Mouse (Mus musculus) CH12.LX (cell line): ENCODE measurements around the gene Adamts14. TPM values are rescaled to one million over a fixed set of nuclear protein-coding genes. Genes with fewer than 3 reads are reported as not detected.

Experiments used
- DNase-seq: peaks from one replicate; pipeline ENCODE4 v3.0.0-alpha.2; 2013; ENCODE audit errors: extremely low read depth
- H3K27ac ChIP-seq: 2 replicates; pipeline ENCODE4 v1.5.1; 2012; ENCODE audit warnings: low read depth, mild to moderate bottlenecking, control low read depth, moderate library complexity; ENCODE audit not compliant: insufficient read depth
- H3K27me3 ChIP-seq: replicated peaks from 2 replicates; pipeline ENCODE3; 2012; ENCODE audit warnings: inconsistent platforms
- H3K36me3 ChIP-seq, 2 experiments: replicated peaks in 1 of 2; 2 replicates each; pipeline versions ENCODE3 to v1.6.1; 2012; ENCODE audit warnings: inconsistent platforms in 1 of 2, low read length in 1 of 2, mild to moderate bottlenecking in 1 of 2, mixed read lengths in 1 of 2, moderate library complexity in 1 of 2; ENCODE audit not compliant: control insufficient read depth in 1 of 2, insufficient read depth in 1 of 2
- H3K4me1 ChIP-seq, 2 experiments: 2 replicates each; pipeline ENCODE4 v1.6.1; 2012; ENCODE audit warnings: inconsistent platforms in 1 of 2, moderate library complexity in 1 of 2; ENCODE audit not compliant: insufficient read depth in 2 of 2, control insufficient read depth in 1 of 2
- H3K4me2 ChIP-seq: 2 replicates; pipeline ENCODE4 v1.6.1; 2012; ENCODE audit warnings: low read depth, mild to moderate bottlenecking, control low read depth; ENCODE audit not compliant: poor library complexity, insufficient read depth, severe bottlenecking
- H3K4me3 ChIP-seq, 3 experiments: fragments of 150-350 bp in 1 of 3; sonication (generic) in 1 of 3; replicated peaks in 1 of 3; 2 replicates each; pipeline versions ENCODE3 to v1.5.1; 2011 to 2012; ENCODE audit warnings: low read depth in 2 of 3, low read length in 2 of 3, mild to moderate bottlenecking in 2 of 3, moderate library complexity in 2 of 3, control low read depth in 1 of 3, improper control_type of control experiment in 1 of 3, inconsistent platforms in 1 of 3, mixed read lengths in 1 of 3; ENCODE audit not compliant: poor library complexity in 1 of 3
- H3K79me2 ChIP-seq: replicated peaks from 2 replicates; pipeline ENCODE4 v1.6.1; 2012; ENCODE audit warnings: mild to moderate bottlenecking, moderate library complexity; ENCODE audit not compliant: control insufficient read depth, poor library complexity, insufficient read depth, severe bottlenecking; ENCODE audit errors: extremely low read depth
- H3K9ac ChIP-seq: 2 replicates; pipeline ENCODE4 v1.6.1; 2012; ENCODE audit warnings: low read depth, mild to moderate bottlenecking, control low read depth, moderate library complexity; ENCODE audit not compliant: insufficient read depth
- H3K9me3 ChIP-seq: replicated peaks from 2 replicates; pipeline ENCODE3; 2012; ENCODE audit warnings: low read length, inconsistent platforms, mixed read lengths
- BHLHE40 ChIP-seq: IDR thresholded peaks from 2 replicates; pipeline ENCODE4 v1.6.1; 2011; ENCODE audit warnings: mild to moderate bottlenecking, low read depth, low read length, improper control_type of control experiment
- CTCF ChIP-seq, 2 experiments: IDR thresholded peaks in 1 of 2; conservative IDR thresholded peaks in 1 of 2; 2 replicates each; pipeline ENCODE4 v1.5.1; 2011 to 2012; ENCODE audit warnings: low read depth in 2 of 2, low read length in 2 of 2, improper control_type of control experiment in 1 of 2, inconsistent platforms in 1 of 2, mild to moderate bottlenecking in 1 of 2, moderate library complexity in 1 of 2
- E2F4 ChIP-seq: IDR thresholded peaks from 2 replicates; pipeline ENCODE4 v1.6.1; 2011; ENCODE audit warnings: low read depth, low read length, improper control_type of control experiment; ENCODE audit not compliant: insufficient replicate concordance
- GABPA ChIP-seq: IDR thresholded peaks from 2 replicates; pipeline ENCODE4 v1.6.1; 2012; ENCODE audit warnings: low read depth, low read length, improper control_type of control experiment, inconsistent platforms; ENCODE audit not compliant: insufficient replicate concordance
- HCFC1 ChIP-seq: IDR thresholded peaks from 2 replicates; pipeline ENCODE4 v1.6.1; 2012; ENCODE audit warnings: low read depth, mild to moderate bottlenecking, inconsistent platforms, low read length, improper control_type of control experiment
- JUN ChIP-seq: IDR thresholded peaks from 2 replicates; pipeline ENCODE4 v1.6.1; 2011; ENCODE audit warnings: low read depth, mild to moderate bottlenecking, low read length, improper control_type of control experiment, moderate library complexity; ENCODE audit not compliant: insufficient read depth
- MAFK ChIP-seq: IDR thresholded peaks from 2 replicates; pipeline ENCODE4 v1.6.1; 2011; ENCODE audit warnings: low read length, improper control_type of control experiment; ENCODE audit not compliant: insufficient replicate concordance
- MAZ ChIP-seq: IDR thresholded peaks from 2 replicates; pipeline ENCODE4 v1.6.1; 2012; ENCODE audit warnings: low read depth, mild to moderate bottlenecking, inconsistent platforms, low read length, improper control_type of control experiment, moderate library complexity
- MXI1 ChIP-seq: IDR thresholded peaks from 2 replicates; pipeline ENCODE4 v1.6.1; 2011; ENCODE audit warnings: mild to moderate bottlenecking, low read depth, low read length, improper control_type of control experiment
- NELFE ChIP-seq: IDR thresholded peaks from 2 replicates; pipeline ENCODE4 v1.6.1; 2011; ENCODE audit warnings: low read depth, low read length, improper control_type of control experiment
- PAX5 ChIP-seq: IDR thresholded peaks from 2 replicates; pipeline ENCODE4 v1.6.1; 2012; ENCODE audit warnings: low read length, inconsistent platforms, mixed read lengths
- POLR2A ChIP-seq: IDR thresholded peaks from 2 replicates; pipeline ENCODE4 v1.6.1; 2011; ENCODE audit warnings: low read depth, mild to moderate bottlenecking, improper control_type of control experiment, low read length
- RAD21 ChIP-seq: IDR thresholded peaks from 2 replicates; pipeline ENCODE4 v1.6.1; 2011; ENCODE audit warnings: low read depth, mild to moderate bottlenecking, low read length, improper control_type of control experiment, moderate library complexity
- RCOR1 ChIP-seq: conservative IDR thresholded peaks from 2 replicates; pipeline ENCODE4 v1.6.1; 2012; ENCODE audit warnings: low read depth, mild to moderate bottlenecking, inconsistent platforms, low read length, improper control_type of control experiment
- SMC3 ChIP-seq: IDR thresholded peaks from 2 replicates; pipeline ENCODE4 v1.6.1; 2011; ENCODE audit warnings: low read depth, low read length, improper control_type of control experiment
- ZKSCAN1 ChIP-seq: IDR thresholded peaks from 2 replicates; pipeline ENCODE4 v1.6.1; 2012; ENCODE audit warnings: low read depth, inconsistent platforms, low read length, improper control_type of control experiment, borderline replicate concordance
- ZNF384 ChIP-seq: IDR thresholded peaks from 2 replicates; pipeline ENCODE4 v1.6.1; 2012; ENCODE audit warnings: low read depth, low read length, improper control_type of control experiment, inconsistent platforms
- dilution Hi-C: fragments of 300-500 bp; cut with MboI; formaldehyde crosslinking; loops from 2 replicates; pipeline ENCODE4 v1.14.3; 2020; ENCODE audit warnings: low sequenced_read_pairs; ENCODE audit not compliant: extremely low pct_unique_long_range_greater_than_20kb, extremely low pct_ligation_motif_present
- in situ Hi-C: fragments of 300-500 bp; cut with MboI; formaldehyde crosslinking; loops from 3 replicates; pipeline ENCODE4 v1.14.3; 2019; ENCODE audit warnings: low sequenced_read_pairs, low pct_ligation_motif_present, low pct_unique_long_range_greater_than_20kb, mixed read lengths
- polyA plus RNA-seq: library from polyadenylated mRNA; unstranded; fragments of >175 nt; gene quantifications from 2 replicates; pipeline ENCODE4 v1.2.1, GENCODE M21; 2012; ENCODE audit warnings: low read depth; ENCODE audit not compliant: insufficient read length
- total RNA-seq, 2 experiments: library from RNA; depleted of rRNA; stranded (reverse); fragments of 300-350 nt in 1 of 2; fragments of >200 nt in 1 of 2; gene quantifications; 2 replicates each; pipeline ENCODE4 v1.2.3; 2012 to 2014

Gene Adamts14
- total and polyA plus RNA-seq, 3 experiments = 1.2 to 2.7 (median 2.5) TPM

GRCm38 (mm10) chr10:61234319-61234718 lies 38.9 kb downstream of the Adamts14 start:
- Histone ChIP-seq H3K27me3 (peaks cover 6% of the 10 kb centered on the region), H3K79me2 (no peaks in the 10 kb centered on the region), H3K36me3 (no peaks in the 10 kb centered on the region), H3K27ac (no peak overlapping the region), H3K9ac (no peak overlapping the region), H3K4me2 (no peak overlapping the region), H3K9me3 (peaks cover 8% of the 10 kb centered on the region), H3K4me1 (peaks cover 0 to 16% of the 10 kb centered on the region in 2 experiments; a peak in 2 of 4 replicates), H3K4me3 (no peak overlapping the region)
- TF ChIP-seq RAD21 = no peak
- no peak for TF ChIP-seq JUN
- TF ChIP-seq ZNF384 = peak; percentile 51
- no peak for TF ChIP-seq MAFK
- TF ChIP-seq HCFC1 = no peak
- dilution Hi-C loops (no loop called here), in situ Hi-C loops (no loop called here)
- no peak for DNase-seq

GRCm38 (mm10) chr10:61232858-61233567 lies 40.2 kb downstream of the Adamts14 start:
- Histone ChIP-seq H3K9me3 (no peaks in the 10 kb centered on the region), H3K79me2 (no peaks in the 10 kb centered on the region), H3K4me2 (no peak overlapping the region)
- TF ChIP-seq ZKSCAN1 (no peak), PAX5 (no peak), GABPA (no peak), MAZ (no peak), POLR2A (no peak), E2F4 (no peak), BHLHE40 (no peak), NELFE (no peak), CTCF (conservative IDR thresholded peaks at IDR 0.05 in 1 of 2, IDR thresholded peaks at IDR 0.05 in 1 of 2; ENCODE audit: low read depth in 2 of 2, low read length in 2 of 2) (no peak), RCOR1 (no peak), MXI1 (no peak), SMC3 (no peak), MAFK (no peak)
- TF ChIP-seq, all 38 proteins: peak for 0
- Histone ChIP-seq H3K27ac (no peak overlapping the region), H3K4me3 (no peak overlapping the region), H3K27me3 (peaks cover 9% of the 10 kb centered on the region), H3K36me3 (no peaks in the 10 kb centered on the region), H3K9ac (no peak overlapping the region), H3K4me1 (peaks cover 0 to 14% of the 10 kb centered on the region in 2 experiments; a peak in 2 of 4 replicates)
- in situ Hi-C loops = no loop called here
- dilution Hi-C loops = no loop called here
- no peak for DNase-seq
